Mouse (Mus musculus) small intestine, adult 2 months (tissue): ENCODE results near the gene Ankle2.

Experiments
- CTCF ChIP-seq: fragments of 200-500 bp; IDR thresholded peaks from 2 replicates; pipeline ENCODE4 v1.5.1; 2012; ENCODE audit warnings: low read depth, mild to moderate bottlenecking, control low read depth, inconsistent platforms, low read length, moderate library complexity, mixed read lengths; ENCODE audit not compliant: insufficient replicate concordance, insufficient read length; ENCODE audit errors: extremely low read depth
- POLR2A ChIP-seq: fragments of 200-500 bp; IDR thresholded peaks from 2 replicates; pipeline ENCODE4 v1.6.1; 2012; ENCODE audit warnings: low read depth, mild to moderate bottlenecking, control low read depth, inconsistent platforms, low read length, moderate library complexity

- no peak for TF ChIP-seq CTCF
- no peak for TF ChIP-seq POLR2A
These were observed 1.5 kb downstream of the Ankle2 start for GRCm38 (mm10) chr5:110232346-110232745.
